Mouse (Mus musculus) forebrain, embryonic 13.5 days (tissue): ENCODE data around the gene Foxn3. TPM values are rescaled to one million over a fixed set of nuclear protein-coding genes. Genes with fewer than 3 reads are reported as not detected.

Source experiments
- ATAC-seq: fragments of 200-750 bp; cut with Nextera tagmentation; 2 replicates; pipeline ENCODE4 v1.8.0; 2017
- H3K27ac ChIP-seq: fragments of 300-500 bp; sonication (generic); 2 replicates; pipeline ENCODE4 v1.5.1; 2015; ENCODE audit warnings: inconsistent platforms, mild to moderate bottlenecking, moderate library complexity
- H3K27me3 ChIP-seq: fragments of 300-500 bp; sonication (generic); 2 replicates; pipeline ENCODE4 v1.6.1; 2015; ENCODE audit warnings: mild to moderate bottlenecking, inconsistent platforms
- H3K36me3 ChIP-seq: fragments of 300-500 bp; sonication (generic); 2 replicates; pipeline ENCODE4 v1.6.1; 2015; ENCODE audit warnings: mild to moderate bottlenecking, inconsistent platforms; ENCODE audit not compliant: poor library complexity, severe bottlenecking
- H3K4me1 ChIP-seq: fragments of 300-500 bp; sonication (generic); 2 replicates; pipeline ENCODE4 v1.6.1; 2015; ENCODE audit warnings: inconsistent platforms
- H3K4me2 ChIP-seq: fragments of 300-500 bp; sonication (generic); 2 replicates; pipeline ENCODE4 v1.6.1; 2015; ENCODE audit warnings: inconsistent platforms, mild to moderate bottlenecking, moderate library complexity
- H3K4me3 ChIP-seq: fragments of 300-500 bp; sonication (generic); 2 replicates; pipeline ENCODE4 v1.5.1; 2015; ENCODE audit warnings: mild to moderate bottlenecking, inconsistent platforms
- H3K9ac ChIP-seq: fragments of 300-500 bp; sonication (generic); 2 replicates; pipeline ENCODE4 v1.6.1; 2015; ENCODE audit warnings: mild to moderate bottlenecking, inconsistent platforms
- H3K9me3 ChIP-seq: fragments of 300-500 bp; sonication (generic); replicated peaks from 2 replicates; pipeline ENCODE4 v1.6.1; 2016; ENCODE audit warnings: inconsistent platforms
- WGBS: fragments of 180-500 bp; shearing (Covaris S2); methylation state at CpG from one replicate; pipeline ENCODE4 v1.1.7; 2015; 5-methylcytosine and 5-hydroxymethylcytosine counted together
- polyA plus RNA-seq: library from polyadenylated mRNA; unstranded; fragments of >200 nt; fragmentation: Nextera tagmentation; extraction: Ambion mirVana; gene quantifications from 2 replicates; pipeline ENCODE4 v1.2.1, GENCODE M21; 2015

Foxn3 gene
- polyA plus RNA-seq, 1 experiment from 2014 or later = 83.5 TPM

- H3K4me2 ChIP-seq = no peak overlapping the region
- no peaks in the 10 kb centered on the region for H3K9me3 ChIP-seq
- ATAC-seq = peak; percentile 22; the same call in 1 of the 2 replicates
- no peaks in the 10 kb centered on the region for H3K27me3 ChIP-seq
- no peaks in the 10 kb centered on the region for H3K36me3 ChIP-seq
- no peak overlapping the region for H3K9ac ChIP-seq
- H3K4me1 ChIP-seq = peaks cover 75% of the 10 kb centered on the region
- H3K4me3 ChIP-seq = no peak overlapping the region
- 0 out of 2 replicates have a peak overlapping the region, but pooled peaks have one; percentile 27 for H3K27ac ChIP-seq
- 71% methylated on average over 11 of the region's 11 CpGs for WGBS
Observed at GRCm38 (mm10) chr12:99308541-99309089, 254.8 kb downstream of the Foxn3 start.

- no peaks in the 10 kb centered on the region for H3K9me3 ChIP-seq
- H3K4me3 ChIP-seq = no peak overlapping the region
- WGBS = 50% methylated on average over 6 of the region's 6 CpGs
- ATAC-seq = no peak
- H3K27me3 ChIP-seq = no peaks in the 10 kb centered on the region
- H3K36me3 ChIP-seq = no peaks in the 10 kb centered on the region
- peaks cover 76% of the 10 kb centered on the region for H3K4me1 ChIP-seq
- peak overlapping the region; percentile 26; the same call in 1 of the 2 replicates for H3K4me2 ChIP-seq
- peak overlapping the region; percentile 86 for H3K27ac ChIP-seq
- H3K9ac ChIP-seq = no peak overlapping the region
Observed at GRCm38 (mm10) chr12:99306536-99307204, 256.7 kb downstream of the Foxn3 start.

GRCm38 (mm10) chr12:99305784-99306535 lies 257.4 kb downstream of the Foxn3 start:
- peak overlapping the region; percentile 86 for H3K27ac ChIP-seq
- WGBS = 53% methylated on average over 14 of the region's 14 CpGs
- no peaks in the 10 kb centered on the region for H3K36me3 ChIP-seq
- H3K4me2 ChIP-seq = peak overlapping the region; percentile 26; the same call in 1 of the 2 replicates
- no peaks in the 10 kb centered on the region for H3K27me3 ChIP-seq
- H3K4me1 ChIP-seq = peaks cover 69% of the 10 kb centered on the region
- H3K9ac ChIP-seq = peak overlapping the region; percentile 34; the same call in 1 of the 2 replicates
- no peaks in the 10 kb centered on the region for H3K9me3 ChIP-seq
- H3K4me3 ChIP-seq = no peak overlapping the region
- ATAC-seq = no peak

GRCm38 (mm10) chr12:99305324-99305723 lies 258.1 kb downstream of the Foxn3 start:
- Histone ChIP-seq H3K4me3 (no peak overlapping the region), H3K27ac (peak overlapping the region; percentile 86), H3K27me3 (no peaks in the 10 kb centered on the region), H3K4me1 (peaks cover 69% of the 10 kb centered on the region), H3K9me3 (no peaks in the 10 kb centered on the region), H3K36me3 (no peaks in the 10 kb centered on the region), H3K9ac (no peak overlapping the region), H3K4me2 (no peak overlapping the region)
- ATAC-seq = peak; percentile 43
- WGBS = 44% methylated on average over 2 of the region's 2 CpGs

GRCm38 (mm10) chr12:99304056-99304455 lies 259.3 kb downstream of the Foxn3 start:
- no peak overlapping the region for H3K9ac ChIP-seq
- peaks cover 77% of the 10 kb centered on the region for H3K4me1 ChIP-seq
- no peak overlapping the region for H3K4me3 ChIP-seq
- H3K4me2 ChIP-seq = no peak overlapping the region
- H3K9me3 ChIP-seq = no peaks in the 10 kb centered on the region
- no peaks in the 10 kb centered on the region for H3K27me3 ChIP-seq
- WGBS = 83% methylated on average over 5 of the region's 5 CpGs
- H3K36me3 ChIP-seq = no peaks in the 10 kb centered on the region
- no peak for ATAC-seq
- peak overlapping the region; percentile 86 for H3K27ac ChIP-seq

DNA sequence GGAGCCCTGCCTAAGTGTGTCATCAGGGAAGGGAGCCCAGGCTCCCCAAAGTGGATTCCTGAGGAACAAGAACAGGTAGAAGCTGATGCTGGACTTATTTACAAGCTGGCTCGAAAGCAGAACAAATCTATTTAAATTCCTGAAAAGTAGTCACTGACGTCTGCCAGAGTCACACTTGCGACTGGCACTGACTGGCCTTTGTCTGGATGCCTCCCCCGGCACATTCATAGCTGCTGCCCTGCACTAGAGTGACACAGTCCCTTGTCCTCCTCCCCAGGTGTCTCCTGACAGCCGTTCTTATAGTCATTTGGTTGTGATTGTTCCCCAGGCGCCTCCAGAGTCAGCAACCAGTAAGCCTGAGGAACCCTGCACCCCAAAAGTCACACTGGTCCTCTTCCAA lies 259.8 kb downstream of the Foxn3 start:
- ATAC-seq = no peak
- peaks cover 77% of the 10 kb centered on the region for H3K4me1 ChIP-seq
- no peak overlapping the region for H3K4me2 ChIP-seq
- H3K9me3 ChIP-seq = no peaks in the 10 kb centered on the region
- H3K4me3 ChIP-seq = no peak overlapping the region
- H3K27ac ChIP-seq = peak overlapping the region; percentile 40
- WGBS = 39% methylated on average over 6 of the region's 6 CpGs
- no peaks in the 10 kb centered on the region for H3K27me3 ChIP-seq
- H3K9ac ChIP-seq = no peak overlapping the region
- H3K36me3 ChIP-seq = no peaks in the 10 kb centered on the region

DNA sequence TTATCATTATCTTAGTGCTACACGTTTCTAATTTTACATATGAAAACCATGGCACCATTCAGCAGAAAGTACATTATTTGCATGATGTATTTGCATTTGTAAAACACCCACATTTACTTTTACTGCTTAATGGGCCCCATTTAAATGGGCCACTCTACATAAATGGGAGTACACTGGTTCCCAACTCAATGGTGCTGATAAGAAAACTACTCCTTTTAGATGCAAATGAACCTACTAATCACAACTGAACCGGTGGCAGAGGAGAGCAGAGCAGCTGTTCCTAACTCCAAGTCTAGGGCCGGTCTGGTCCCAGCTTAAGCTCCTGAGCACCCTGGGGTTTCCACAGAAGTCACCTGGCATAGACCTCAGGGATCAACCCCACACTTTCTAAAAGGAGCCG lies 263.5 kb downstream of the Foxn3 start:
- no peak overlapping the region for H3K4me3 ChIP-seq
- peaks cover 61% of the 10 kb centered on the region for H3K4me1 ChIP-seq
- ATAC-seq = peak; percentile 81
- no peak overlapping the region for H3K9ac ChIP-seq
- peak overlapping the region; percentile 74 for H3K27ac ChIP-seq
- H3K9me3 ChIP-seq = no peaks in the 10 kb centered on the region
- WGBS = 10% methylated on average over 4 of the region's 4 CpGs
- no peak overlapping the region for H3K4me2 ChIP-seq
- H3K27me3 ChIP-seq = no peaks in the 10 kb centered on the region
- H3K36me3 ChIP-seq = no peaks in the 10 kb centered on the region

DNA sequence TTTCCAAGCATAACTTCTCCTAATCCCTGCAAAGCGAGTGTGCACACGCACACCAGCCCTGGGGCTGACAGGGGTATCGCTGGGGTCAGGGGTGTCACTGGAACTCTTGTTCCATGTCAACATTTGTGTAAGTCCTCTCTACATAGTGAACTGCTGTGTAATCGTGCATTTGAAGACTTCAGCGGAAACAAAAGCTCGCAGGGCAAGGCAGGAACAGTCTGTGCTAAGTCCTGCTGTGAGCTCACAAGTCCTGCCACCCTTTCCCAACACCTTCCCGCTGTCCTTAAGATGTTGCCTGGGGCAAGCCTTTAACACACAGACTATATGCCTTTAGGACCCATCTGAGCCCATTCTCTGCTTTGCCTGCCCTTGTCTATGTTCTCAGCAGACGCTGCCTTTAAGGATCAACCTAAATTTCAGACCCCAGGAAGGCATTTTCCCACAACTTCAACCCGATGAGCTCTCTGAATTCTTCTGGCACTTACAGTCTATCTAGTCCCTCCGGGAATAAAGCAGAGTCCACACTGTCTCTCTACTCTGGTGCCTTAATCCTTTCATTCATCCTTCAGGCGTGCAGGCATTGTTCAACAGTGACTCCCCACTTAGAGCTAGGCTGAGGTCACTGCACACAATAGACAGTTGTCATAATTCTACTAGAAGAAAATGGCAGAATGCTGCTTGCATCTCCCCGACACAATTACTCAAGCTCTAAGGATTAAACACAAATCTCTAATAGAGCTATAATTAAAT lies 264.4 kb downstream of the Foxn3 start:
- Histone ChIP-seq H3K9ac (0 out of 2 replicates have a peak overlapping the region, but pooled peaks have one; percentile 28), H3K4me1 (peaks cover 61% of the 10 kb centered on the region), H3K27me3 (no peaks in the 10 kb centered on the region), H3K9me3 (no peaks in the 10 kb centered on the region), H3K4me3 (no peak overlapping the region), H3K36me3 (no peaks in the 10 kb centered on the region), H3K4me2 (peak overlapping the region; percentile 27), H3K27ac (peak overlapping the region; percentile 74)
- 15% methylated on average over 12 of the region's 12 CpGs for whole genome bisulfite sequencing
- peak; percentile 28; the same call in 1 of the 2 replicates for ATAC-seq

- Histone ChIP-seq H3K36me3 (no peaks in the 10 kb centered on the region), H3K4me1 (peaks cover 61% of the 10 kb centered on the region), H3K9me3 (no peaks in the 10 kb centered on the region), H3K4me3 (no peak overlapping the region), H3K27ac (no peak overlapping the region), H3K4me2 (no peak overlapping the region), H3K9ac (no peak overlapping the region), H3K27me3 (no peaks in the 10 kb centered on the region)
- ATAC-seq = no peak
- 64% methylated on average over 6 of the region's 6 CpGs for WGBS
Observed at GRCm38 (mm10) chr12:99298242-99298641, 265.1 kb downstream of the Foxn3 start.

GRCm38 (mm10) chr12:99297792-99298191 lies 265.6 kb downstream of the Foxn3 start:
- WGBS = 82% methylated on average over 2 of the region's 2 CpGs
- Histone ChIP-seq H3K27me3 (no peaks in the 10 kb centered on the region), H3K4me1 (peaks cover 65% of the 10 kb centered on the region), H3K36me3 (no peaks in the 10 kb centered on the region), H3K4me3 (no peak overlapping the region), H3K9ac (no peak overlapping the region), H3K4me2 (no peak overlapping the region), H3K27ac (no peak overlapping the region), H3K9me3 (no peaks in the 10 kb centered on the region)
- no peak for ATAC-seq

DNA sequence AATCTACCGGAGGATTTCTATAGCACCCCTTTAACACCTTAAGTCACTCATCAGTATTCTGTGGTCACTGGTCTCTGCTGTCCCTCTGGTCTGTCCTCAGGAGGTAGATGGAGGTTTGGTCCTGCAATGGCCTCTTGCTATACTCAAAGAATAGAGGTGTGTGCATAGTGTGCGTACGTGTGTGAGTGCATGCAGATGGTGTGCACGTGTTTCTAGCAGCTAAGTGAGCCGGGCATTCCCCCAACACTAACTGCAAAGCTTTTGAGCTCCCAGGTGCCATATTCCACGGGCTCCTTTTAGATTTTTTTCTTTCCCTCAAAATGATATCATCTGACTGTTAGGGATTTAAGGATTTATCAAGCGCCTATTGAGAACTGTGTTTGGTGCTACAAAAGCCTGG lies 269.9 kb downstream of the Foxn3 start:
- Histone ChIP-seq H3K4me1 (peaks cover 67% of the 10 kb centered on the region), H3K9ac (no peak overlapping the region), H3K9me3 (no peaks in the 10 kb centered on the region), H3K36me3 (peaks cover 13% of the 10 kb centered on the region), H3K27me3 (no peaks in the 10 kb centered on the region), H3K4me2 (no peak overlapping the region), H3K4me3 (no peak overlapping the region), H3K27ac (peak overlapping the region; percentile 48; the same call in 1 of the 2 replicates)
- whole genome bisulfite sequencing = 70% methylated on average over 7 of the region's 7 CpGs
- no peak for ATAC-seq
